Mouse (Mus musculus) cerebellum, adult 2 months (tissue): ENCODE results near the gene Lmbr1. TPM values are rescaled to one million over a fixed set of nuclear protein-coding genes. Genes with fewer than 3 reads are reported as not detected.

Source experiments
- DNase-seq, 2 experiments: peaks; one replicate each; pipeline ENCODE4 v3.0.0; 2021
- H3K27ac ChIP-seq: fragments of 200-500 bp; 2 replicates; pipeline ENCODE4 v1.5.1; 2012; ENCODE audit warnings: low read length, control low read depth, inconsistent platforms; ENCODE audit not compliant: insufficient read depth
- H3K27me3 ChIP-seq: fragments of 200-500 bp; 2 replicates; pipeline ENCODE4 v1.6.1; 2012; ENCODE audit warnings: inconsistent platforms, mild to moderate bottlenecking, low read length, moderate library complexity; ENCODE audit not compliant: control insufficient read depth, insufficient read depth
- H3K4me1 ChIP-seq: fragments of 200-500 bp; 2 replicates; pipeline ENCODE4 v1.6.1; 2011; ENCODE audit warnings: low read length; ENCODE audit not compliant: control insufficient read depth, insufficient read depth
- H3K4me3 ChIP-seq: fragments of 200-500 bp; replicated peaks from 2 replicates; pipeline ENCODE3; 2011; ENCODE audit warnings: mild to moderate bottlenecking, low read depth, low read length, control low read depth; ENCODE audit not compliant: insufficient read depth
- CTCF ChIP-seq: fragments of 200-500 bp; IDR thresholded peaks from 2 replicates; pipeline ENCODE4 v1.5.1; 2011; ENCODE audit warnings: low read depth, mild to moderate bottlenecking, control low read depth, low read length, moderate library complexity, borderline replicate concordance; ENCODE audit not compliant: insufficient read depth
- POLR2A ChIP-seq: fragments of 200-500 bp; IDR thresholded peaks from 2 replicates; pipeline ENCODE4 v1.6.1; 2011; ENCODE audit warnings: low read length, control low read depth, borderline replicate concordance; ENCODE audit not compliant: insufficient read depth
- WGBS: fragments of 180-500 bp; shearing (Covaris S2); methylation state at CpG from one replicate; pipeline ENCODE4 v1.1.7; 2018; 5-methylcytosine and 5-hydroxymethylcytosine counted together
- polyA plus RNA-seq: library from polyadenylated mRNA; depleted of rRNA; stranded (reverse); fragments of >200 nt; gene quantifications from 2 replicates; pipeline ENCODE4 v1.2.3, GENCODE M21; 2012

The Lmbr1 gene
- polyA plus RNA-seq, 1 experiment: 14.1 TPM

GRCm38 (mm10) chr5:29387591-29387990 is 9.4 kb upstream of the Lmbr1 start:
- no peak for DNase-seq
- TF ChIP-seq CTCF: no peak
- no peak for TF ChIP-seq POLR2A
- H3K27me3 ChIP-seq: no peaks in the 10 kb centered on the region
- no peak overlapping the region for H3K4me3 ChIP-seq
- no peaks in the 10 kb centered on the region for H3K4me1 ChIP-seq
- H3K27ac ChIP-seq: no peak overlapping the region
- 33% methylated on average over 1 of the region's 1 CpGs for WGBS

GRCm38 (mm10) chr5:29382776-29383175 is 4.6 kb upstream of the Lmbr1 start:
- TF ChIP-seq POLR2A (no peak), CTCF (no peak)
- no peak overlapping the region for H3K27ac ChIP-seq
- no peaks in the 10 kb centered on the region for H3K4me1 ChIP-seq
- H3K4me3 ChIP-seq: no peak overlapping the region
- no peaks in the 10 kb centered on the region for H3K27me3 ChIP-seq
- no peak for DNase-seq
- 82% methylated on average over 1 of the region's 1 CpGs for WGBS

GRCm38 (mm10) chr5:29380091-29380490 is 1.9 kb upstream of the Lmbr1 start:
- no peaks in the 10 kb centered on the region for H3K27me3 ChIP-seq
- TF ChIP-seq POLR2A: no peak
- TF ChIP-seq CTCF: no peak
- H3K4me1 ChIP-seq: no peaks in the 10 kb centered on the region
- H3K4me3 ChIP-seq: no peak overlapping the region
- DNase-seq: no peak
- no peak overlapping the region for H3K27ac ChIP-seq
- WGBS: 74% methylated on average over 2 of the region's 2 CpGs

GRCm38 (mm10) chr5:29377590-29378297 is 446 bp downstream of the Lmbr1 start:
- whole genome bisulfite sequencing: under 1% methylated on average over 47 of the region's 47 CpGs
- TF ChIP-seq CTCF (no peak), POLR2A (no peak)
- H3K4me3 ChIP-seq: peak overlapping the region; percentile 97
- H3K27me3 ChIP-seq: no peaks in the 10 kb centered on the region
- H3K27ac ChIP-seq: peak overlapping the region; percentile 65
- H3K4me1 ChIP-seq: no peaks in the 10 kb centered on the region
- peak in 1 of 2 experiments; percentile 65 for DNase-seq

GRCm38 (mm10) chr5:29363511-29363910 is 14.7 kb downstream of the Lmbr1 start:
- Histone ChIP-seq H3K4me3 (no peak overlapping the region), H3K27me3 (no peaks in the 10 kb centered on the region), H3K27ac (no peak overlapping the region), H3K4me1 (no peaks in the 10 kb centered on the region)
- 91% methylated on average over 6 of the region's 6 CpGs for WGBS
- no peak for DNase-seq
- TF ChIP-seq POLR2A (no peak), CTCF (no peak)

GRCm38 (mm10) chr5:29335836-29336235 is 42.4 kb downstream of the Lmbr1 start:
- H3K27me3 ChIP-seq: no peaks in the 10 kb centered on the region
- H3K4me1 ChIP-seq: no peaks in the 10 kb centered on the region
- no peak for TF ChIP-seq POLR2A
- TF ChIP-seq CTCF: peak; percentile 13; the same call in 1 of the 2 replicates
- peak in 1 of 2 experiments; percentile 15 for DNase-seq
- H3K4me3 ChIP-seq: no peak overlapping the region
- 62% methylated on average over 5 of the region's 5 CpGs for WGBS
- no peak overlapping the region for H3K27ac ChIP-seq

GRCm38 (mm10) chr5:29322503-29322902 is 55.7 kb downstream of the Lmbr1 start:
- Histone ChIP-seq H3K4me3 (no peak overlapping the region), H3K27me3 (no peaks in the 10 kb centered on the region), H3K27ac (no peak overlapping the region), H3K4me1 (no peaks in the 10 kb centered on the region; the same call in 1 of the 2 replicates)
- 94% methylated on average over 2 of the region's 2 CpGs for WGBS
- TF ChIP-seq CTCF (no peak), POLR2A (no peak)
- no peak for DNase-seq

GRCm38 (mm10) chr5:29309191-29309590 is 69.0 kb downstream of the Lmbr1 start:
- no peak for DNase-seq
- WGBS: 95% methylated on average over 3 of the region's 3 CpGs
- Histone ChIP-seq H3K27me3 (no peaks in the 10 kb centered on the region), H3K4me3 (no peak overlapping the region), H3K27ac (no peak overlapping the region), H3K4me1 (no peaks in the 10 kb centered on the region)
- TF ChIP-seq CTCF (no peak), POLR2A (no peak)
